Mouse (Mus musculus): ENCODE measurements around the gene Yipf6.
A peak's percentile ranks its signal among the peaks of the same experiment; 100 is the strongest.
"Not testable (repeated sequence)": the region's sequence is repeated elsewhere in the genome, so short reads cannot be mapped to it uniquely, and the experiment has no call there.

Gene Yipf6

GRCm38 (mm10) chrX:98936101-98936500, at the start of gene Yipf6:
TSS of gene Yipf6 (plus strand) at chrX:98936316.
- DNase-seq (ENCODE audit: low read depth, low spot score), result no peak

GRCm38 (mm10) chrX:98890072-98890405, 46.1 kb upstream of the Yipf6 start:
- no peak for DNase-seq (ENCODE audit: low read depth, low spot score)

GRCm38 (mm10) chrX:98890406-98891116, 45.6 kb upstream of the Yipf6 start, which contains the start of gene Ophn1:
TSS of gene Ophn1 (minus strand) at chrX:98891025.
- peak; percentile 70 for DNase-seq (ENCODE audit: low read depth, low spot score)

- no peak for DNase-seq (ENCODE audit: low read depth, low spot score)
These were observed 37.8 kb upstream of the Yipf6 start for GRCm38 (mm10) chrX:98898307-98898706.

- no peak for DNase-seq (ENCODE audit: low read depth, low spot score)
These were observed 31.9 kb upstream of the Yipf6 start for GRCm38 (mm10) chrX:98904226-98904625.

- DNase-seq (ENCODE audit: low read depth, low spot score), result no peak
These were observed 27.2 kb upstream of the Yipf6 start for GRCm38 (mm10) chrX:98908910-98909309.

GRCm38 (mm10) chrX:98919423-98919822, 16.7 kb upstream of the Yipf6 start:
- no peak for DNase-seq (ENCODE audit: low read depth, low spot score)

- DNase-seq (ENCODE audit: low read depth, low spot score), result peak; percentile 86
These were observed 815 bp downstream of the Yipf6 start for GRCm38 (mm10) chrX:98936707-98937554.

- DNase-seq (ENCODE audit: low read depth, low spot score), result peak; percentile 69
These were observed 1.6 kb downstream of the Yipf6 start for GRCm38 (mm10) chrX:98937555-98938294.

- no peak for DNase-seq (ENCODE audit: low read depth, low spot score)
These were observed 17.8 kb downstream of the Yipf6 start for GRCm38 (mm10) chrX:98953941-98954340.

- DNase-seq (ENCODE audit: low read depth, low spot score), result no peak
These were observed 22.2 kb downstream of the Yipf6 start for GRCm38 (mm10) chrX:98958287-98958686.

- no peak for DNase-seq (ENCODE audit: low read depth, low spot score)
These were observed 22.9 kb downstream of the Yipf6 start for GRCm38 (mm10) chrX:98959050-98959449.

- DNase-seq (ENCODE audit: low read depth, low spot score), result no peak
These were observed 27.6 kb downstream of the Yipf6 start for GRCm38 (mm10) chrX:98963742-98964141.

- no peak for DNase-seq (ENCODE audit: low read depth, low spot score)
These were observed 28.4 kb downstream of the Yipf6 start for GRCm38 (mm10) chrX:98964513-98964912.

- DNase-seq (ENCODE audit: low read depth, low spot score), result not testable (repeated sequence)
These were observed 50.5 kb downstream of the Yipf6 start for GRCm38 (mm10) chrX:98986611-98987010.

GRCm38 (mm10) chrX:98989574-98989973, 53.5 kb downstream of the Yipf6 start:
- no peak for DNase-seq (ENCODE audit: low read depth, low spot score)

Data from brain, embryonic 18.5 days (tissue).